Mouse (Mus musculus): ENCODE results near the gene Caskin1. TPM values are rescaled to one million over a fixed set of nuclear protein-coding genes. Genes with fewer than 3 reads are reported as not detected.
A peak's percentile ranks its signal among the peaks of the same experiment; 100 is the strongest.
"Not testable (repeated sequence)": the region's sequence is repeated elsewhere in the genome, so short reads cannot be mapped to it uniquely, and the experiment has no call there.

Caskin1 gene
- polyA plus RNA-seq, 2 experiments = 3.1 to 18.1 TPM

- TF ChIP-seq POLR2A (IDR thresholded peaks at IDR 0.05; ENCODE audit: borderline replicate concordance, extremely low read depth, insufficient read depth, insufficient read length) = peak; percentile 65; the same call in 1 of the 2 replicates
- Histone ChIP-seq H3K36me3 (ENCODE audit: control insufficient read depth, insufficient read depth, low read length) (peaks cover 16% of the 10 kb centered on the region), H3K9me3 (ENCODE audit: control insufficient read depth, low read length) (no peaks in the 10 kb centered on the region), H3K27ac (replicated peaks; ENCODE audit: low read depth, low read length) (peak overlapping the region; percentile 95), H3K4me2 (replicated peaks; ENCODE audit: low read depth, low read length, severe bottlenecking) (peak overlapping the region; percentile 68), H3K27me3 (ENCODE audit: control insufficient read depth, insufficient read depth, low read length) (no peaks in the 10 kb centered on the region), H3K4me1 (ENCODE audit: control insufficient read depth, insufficient read depth, low read length) (peaks cover 12% of the 10 kb centered on the region), H3K9ac (ENCODE audit: low read depth, low read length, severe bottlenecking) (peak overlapping the region; percentile 89), H3K4me3 (replicated peaks; ENCODE audit: low read length) (peak overlapping the region; percentile 87)
- DNase-seq (ENCODE audit: low spot score) (peak; percentile 99), ATAC-seq (ENCODE audit: low FRiP score, low read depth) (peak; percentile 95)
- WGBS = under 1% methylated on average over 58 of the region's 67 CpGs
Observed at GRCm38 (mm10) chr17:24454756-24455522, 33.5 kb upstream of the Caskin1 start.

DNA sequence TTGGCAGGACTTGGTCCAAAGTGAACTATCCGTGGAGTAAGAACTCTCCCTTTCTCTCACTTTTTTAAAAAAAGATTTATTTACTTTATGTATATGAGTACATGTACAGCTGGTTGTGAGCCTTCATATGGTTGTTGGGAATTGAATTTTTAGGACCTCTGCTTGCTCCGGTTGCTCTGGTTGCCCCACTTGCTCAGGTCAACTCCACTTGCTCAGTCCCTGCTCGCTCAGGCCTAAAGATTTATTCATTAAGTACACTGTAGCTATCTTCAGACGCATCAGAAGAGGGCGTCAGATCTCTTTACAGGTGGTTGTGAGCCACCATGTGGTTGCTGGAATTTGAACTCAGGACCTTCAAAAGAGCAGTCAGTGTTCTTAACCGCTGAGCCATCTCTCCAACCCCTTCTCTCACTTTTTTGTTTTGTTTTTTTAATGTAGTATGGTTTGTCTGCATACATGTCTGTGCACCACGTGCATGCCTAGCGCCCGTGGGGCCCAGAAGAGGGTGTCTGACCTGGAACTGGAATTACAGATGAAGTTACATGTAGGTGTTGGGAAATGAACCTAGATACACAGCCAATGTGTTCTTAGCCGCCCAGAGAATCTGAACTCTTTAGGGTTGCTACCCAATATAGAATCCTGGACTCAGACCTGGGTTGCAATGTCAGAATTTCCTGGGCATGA, 32.7 kb upstream of the Caskin1 start:
- not testable (repeated sequence) for H3K27me3 ChIP-seq (ENCODE audit: control insufficient read depth, insufficient read depth, low read length); H3K36me3 ChIP-seq (ENCODE audit: control insufficient read depth, insufficient read depth, low read length); DNase-seq (ENCODE audit: low spot score); H3K9me3 ChIP-seq (ENCODE audit: control insufficient read depth, low read length); H3K27ac ChIP-seq (replicated peaks; ENCODE audit: low read depth, low read length); H3K9ac ChIP-seq (ENCODE audit: low read depth, low read length, severe bottlenecking)
- ATAC-seq (ENCODE audit: low FRiP score, low read depth) = peak; percentile 9; the same call in 1 of the 2 replicates
- Histone ChIP-seq H3K4me3 (replicated peaks; ENCODE audit: low read length) (peak overlapping the region; percentile 87), H3K4me1 (ENCODE audit: control insufficient read depth, insufficient read depth, low read length) (peaks cover 12% of the 10 kb centered on the region), H3K4me2 (replicated peaks; ENCODE audit: low read depth, low read length, severe bottlenecking) (peak overlapping the region; percentile 31)
- WGBS = 52% methylated on average over 10 of the region's 10 CpGs

DNA sequence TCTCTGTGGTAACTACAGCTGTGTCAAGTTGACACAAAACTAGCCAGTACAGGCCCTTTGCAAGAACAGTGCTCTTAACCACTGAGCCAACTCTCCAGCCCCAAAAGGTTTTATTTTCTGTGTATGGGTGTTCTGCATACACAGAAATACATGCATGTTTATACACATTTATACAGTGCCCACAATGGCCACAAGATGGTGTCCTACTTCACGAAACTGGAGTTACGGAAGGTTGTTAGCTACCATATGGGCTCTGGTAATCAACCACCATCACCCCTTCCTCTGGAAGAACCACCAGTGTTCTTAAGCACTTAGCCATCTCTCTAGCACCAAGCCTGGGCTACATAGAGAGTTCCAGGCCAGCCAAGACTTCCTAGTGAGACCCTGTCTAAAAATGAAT, 26.8 kb upstream of the Caskin1 start:
- Histone ChIP-seq H3K9ac (ENCODE audit: low read depth, low read length, severe bottlenecking) (no peak overlapping the region), H3K36me3 (ENCODE audit: control insufficient read depth, insufficient read depth, low read length) (no peaks in the 10 kb centered on the region), H3K27me3 (ENCODE audit: control insufficient read depth, insufficient read depth, low read length) (no peaks in the 10 kb centered on the region), H3K9me3 (ENCODE audit: control insufficient read depth, low read length) (no peaks in the 10 kb centered on the region), H3K27ac (replicated peaks; ENCODE audit: low read depth, low read length) (no peak overlapping the region), H3K4me3 (replicated peaks; ENCODE audit: low read length) (no peak overlapping the region), H3K4me2 (replicated peaks; ENCODE audit: low read depth, low read length, severe bottlenecking) (no peak overlapping the region), H3K4me1 (ENCODE audit: control insufficient read depth, insufficient read depth, low read length) (no peaks in the 10 kb centered on the region)
- ATAC-seq (ENCODE audit: low FRiP score, low read depth) (no peak), DNase-seq (ENCODE audit: low spot score) (no peak)
- 59% methylated on average over 2 of the region's 2 CpGs for WGBS
- no peak for TF ChIP-seq POLR2A (IDR thresholded peaks at IDR 0.05; ENCODE audit: borderline replicate concordance, extremely low read depth, insufficient read depth, insufficient read length)

DNA sequence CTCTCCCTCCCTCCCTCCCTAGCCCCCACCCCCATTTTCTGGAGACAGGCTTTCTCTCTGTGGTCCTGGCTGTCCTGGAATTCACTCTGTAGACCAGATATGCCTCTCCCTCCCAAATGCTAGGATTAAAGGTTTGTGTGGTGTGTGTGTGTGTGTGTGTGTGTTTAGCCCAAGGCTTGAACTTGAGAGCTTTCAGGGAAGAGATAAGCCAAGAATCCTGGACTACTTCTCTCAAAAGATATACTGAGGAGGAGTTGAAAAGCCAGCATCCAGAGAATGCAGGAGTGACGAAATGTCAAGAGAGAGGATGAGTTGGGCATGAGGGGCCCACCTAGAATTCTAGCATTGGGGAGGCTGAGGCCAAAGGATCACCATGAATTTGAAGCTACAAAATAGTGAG, 25.5 kb upstream of the Caskin1 start:
- no peaks in the 10 kb centered on the region for H3K36me3 ChIP-seq (ENCODE audit: control insufficient read depth, insufficient read depth, low read length)
- no peak for TF ChIP-seq POLR2A (IDR thresholded peaks at IDR 0.05; ENCODE audit: borderline replicate concordance, extremely low read depth, insufficient read depth, insufficient read length)
- H3K4me2 ChIP-seq (replicated peaks; ENCODE audit: low read depth, low read length, severe bottlenecking) = no peak overlapping the region
- no peak for ATAC-seq (ENCODE audit: low FRiP score, low read depth)
- H3K9ac ChIP-seq (ENCODE audit: low read depth, low read length, severe bottlenecking) = no peak overlapping the region
- no peak overlapping the region for H3K4me3 ChIP-seq (replicated peaks; ENCODE audit: low read length)
- H3K27ac ChIP-seq (replicated peaks; ENCODE audit: low read depth, low read length) = no peak overlapping the region
- DNase-seq (ENCODE audit: low spot score) = no peak
- no peaks in the 10 kb centered on the region for H3K9me3 ChIP-seq (ENCODE audit: control insufficient read depth, low read length)
- 84% methylated on average over 1 of the region's 1 CpGs for WGBS
- H3K4me1 ChIP-seq (ENCODE audit: control insufficient read depth, insufficient read depth, low read length) = no peaks in the 10 kb centered on the region
- H3K27me3 ChIP-seq (ENCODE audit: control insufficient read depth, insufficient read depth, low read length) = no peaks in the 10 kb centered on the region

- no peak for DNase-seq (ENCODE audit: low spot score)
- Histone ChIP-seq H3K9me3 (ENCODE audit: control insufficient read depth, low read length) (no peaks in the 10 kb centered on the region), H3K27me3 (ENCODE audit: control insufficient read depth, insufficient read depth, low read length) (no peaks in the 10 kb centered on the region), H3K9ac (ENCODE audit: low read depth, low read length, severe bottlenecking) (no peak overlapping the region), H3K27ac (replicated peaks; ENCODE audit: low read depth, low read length) (no peak overlapping the region), H3K36me3 (ENCODE audit: control insufficient read depth, insufficient read depth, low read length) (no peaks in the 10 kb centered on the region), H3K4me3 (replicated peaks; ENCODE audit: low read length) (no peak overlapping the region), H3K4me2 (replicated peaks; ENCODE audit: low read depth, low read length, severe bottlenecking) (no peak overlapping the region), H3K4me1 (ENCODE audit: control insufficient read depth, insufficient read depth, low read length) (no peaks in the 10 kb centered on the region)
- WGBS = 54% methylated on average over 6 of the region's 6 CpGs
- ATAC-seq (ENCODE audit: low FRiP score, low read depth) = no peak
- no peak for TF ChIP-seq POLR2A (IDR thresholded peaks at IDR 0.05; ENCODE audit: borderline replicate concordance, extremely low read depth, insufficient read depth, insufficient read length)
Observed at GRCm38 (mm10) chr17:24463374-24464133, 24.8 kb upstream of the Caskin1 start.
